Mouse (Mus musculus) CD4-positive, CD25-positive, alpha-beta regulatory T cell, adult 4 months (primary cell): ENCODE results near the gene Adcy9. TPM values are rescaled to one million over a fixed set of nuclear protein-coding genes. Genes with fewer than 3 reads are reported as not detected.

Source experiments
- ATAC-seq: one replicate; pipeline ENCODE4 v1.8.0; 2017
- polyA plus RNA-seq, 2 experiments: library from polyadenylated mRNA; unstranded; fragments of 100-300 nt; shearing (Covaris generic); gene quantifications; one replicate each; pipeline ENCODE4 v1.2.1; 2017

Gene Adcy9
- polyA plus RNA-seq, 2 experiments from 2014 or later = 0.52 to 0.70 TPM

GRCm38 (mm10) chr16:4418776-4419545, 1.3 kb downstream of the Adcy9 start:
- ATAC-seq = no peak

- ATAC-seq = no peak
Measured at GRCm38 (mm10) chr16:4418072-4418471, 2.2 kb downstream of the Adcy9 start.

GRCm38 (mm10) chr16:4417455-4417854, 2.8 kb downstream of the Adcy9 start:
- ATAC-seq = no peak

GRCm38 (mm10) chr16:4414881-4415585, 5.3 kb downstream of the Adcy9 start:
- ATAC-seq = no peak

GRCm38 (mm10) chr16:4413988-4414880, 6.1 kb downstream of the Adcy9 start:
- ATAC-seq = no peak

GRCm38 (mm10) chr16:4413301-4413700, 7.0 kb downstream of the Adcy9 start:
- ATAC-seq = no peak

- ATAC-seq = no peak
Measured at GRCm38 (mm10) chr16:4412298-4412697, 8.0 kb downstream of the Adcy9 start.

- no peak for ATAC-seq
Measured at GRCm38 (mm10) chr16:4411296-4411695, 9.0 kb downstream of the Adcy9 start.

- ATAC-seq = no peak
Measured at GRCm38 (mm10) chr16:4407536-4407935, 12.8 kb downstream of the Adcy9 start.

GRCm38 (mm10) chr16:4406706-4407105, 13.6 kb downstream of the Adcy9 start:
- ATAC-seq = no peak

GRCm38 (mm10) chr16:4406047-4406586, 14.2 kb downstream of the Adcy9 start:
- no peak for ATAC-seq

- no peak for ATAC-seq
Measured at GRCm38 (mm10) chr16:4404933-4405761, 15.2 kb downstream of the Adcy9 start.

- ATAC-seq = no peak
Measured at GRCm38 (mm10) chr16:4401109-4401508, 19.2 kb downstream of the Adcy9 start.

- ATAC-seq = no peak
Measured at GRCm38 (mm10) chr16:4399471-4400223, 20.7 kb downstream of the Adcy9 start.

GRCm38 (mm10) chr16:4398782-4399181, 21.5 kb downstream of the Adcy9 start:
- ATAC-seq = no peak

- ATAC-seq = no peak
Measured at GRCm38 (mm10) chr16:4397636-4398035, 22.7 kb downstream of the Adcy9 start.

GRCm38 (mm10) chr16:4395687-4396341, 24.5 kb downstream of the Adcy9 start:
- no peak for ATAC-seq

GRCm38 (mm10) chr16:4394991-4395590, 25.2 kb downstream of the Adcy9 start:
- ATAC-seq = no peak

- ATAC-seq = no peak
Measured at GRCm38 (mm10) chr16:4383473-4384038, 36.7 kb downstream of the Adcy9 start.

GRCm38 (mm10) chr16:4382406-4382805, 37.9 kb downstream of the Adcy9 start:
- ATAC-seq = no peak
